Mouse (Mus musculus) hindbrain, embryonic 16.5 days (tissue): ENCODE results near the gene Ttf1. TPM values are rescaled to one million over a fixed set of nuclear protein-coding genes. Genes with fewer than 3 reads are reported as not detected.

Experiments
- ATAC-seq: fragments of 200-750 bp; cut with Nextera tagmentation; 2 replicates; pipeline ENCODE4 v1.8.0; 2017; ENCODE audit warnings: moderate TSS enrichment, moderate library complexity
- H3K27ac ChIP-seq: fragments of 300-500 bp; sonication (generic); 2 replicates; pipeline ENCODE4 v1.5.1; 2014; ENCODE audit warnings: low read depth, mild to moderate bottlenecking, control low read depth, low read length, moderate library complexity
- H3K27me3 ChIP-seq: fragments of 300-500 bp; sonication (generic); replicated peaks from 2 replicates; pipeline ENCODE4 v1.6.1; 2014; ENCODE audit warnings: low read length; ENCODE audit not compliant: control insufficient read depth, insufficient read depth
- H3K36me3 ChIP-seq: fragments of 300-500 bp; sonication (generic); 2 replicates; pipeline ENCODE4 v1.6.1; 2014; ENCODE audit warnings: mild to moderate bottlenecking, low read length, moderate library complexity, mixed read lengths; ENCODE audit not compliant: control insufficient read depth, insufficient read depth
- H3K4me1 ChIP-seq: fragments of 300-500 bp; sonication (generic); 2 replicates; pipeline ENCODE4 v1.6.1; 2014; ENCODE audit warnings: low read depth, low read length; ENCODE audit not compliant: control insufficient read depth, insufficient read depth
- H3K4me2 ChIP-seq: fragments of 300-500 bp; sonication (generic); 2 replicates; pipeline ENCODE4 v1.6.1; 2014; ENCODE audit warnings: mild to moderate bottlenecking, low read length, control low read depth, moderate library complexity
- H3K4me3 ChIP-seq: fragments of 300-500 bp; sonication (generic); 2 replicates; pipeline ENCODE4 v1.5.1; 2014; ENCODE audit warnings: mild to moderate bottlenecking, low read length, control low read depth, moderate library complexity
- H3K9ac ChIP-seq: fragments of 300-500 bp; sonication (generic); 2 replicates; pipeline ENCODE4 v1.6.1; 2014; ENCODE audit warnings: low read depth, mild to moderate bottlenecking, control low read depth, low read length, moderate library complexity
- H3K9me3 ChIP-seq: fragments of 300-500 bp; sonication (generic); 2 replicates; pipeline ENCODE4 v1.6.1; 2014; ENCODE audit warnings: mild to moderate bottlenecking, low read length, moderate library complexity; ENCODE audit not compliant: control insufficient read depth
- WGBS: fragments of 180-500 bp; shearing (Covaris S2); extraction: QIAGEN DNeasy Blood & Tissue Kit; methylation state at CpG from one replicate; pipeline ENCODE4 v1.1.7; 2014; 5-methylcytosine and 5-hydroxymethylcytosine counted together
- polyA plus RNA-seq: library from polyadenylated mRNA; unstranded; fragments of >200 nt; fragmentation: Nextera tagmentation; extraction: Ambion mirVana; gene quantifications from 2 replicates; pipeline ENCODE4 v1.2.1, GENCODE M21; 2015

The Ttf1 gene
- polyA plus RNA-seq, 1 experiment from 2014 or later = 6.7 TPM

- H3K4me3 ChIP-seq = no peak overlapping the region
- H3K9me3 ChIP-seq = no peaks in the 10 kb centered on the region
- no peaks in the 10 kb centered on the region for H3K36me3 ChIP-seq
- H3K27me3 ChIP-seq = 0 out of 2 replicates have a peak, but pooled peaks cover 3% of the 10 kb centered on the region
- H3K4me1 ChIP-seq = peaks cover 7% of the 10 kb centered on the region
- no peak for ATAC-seq
- H3K9ac ChIP-seq = no peak overlapping the region
- H3K4me2 ChIP-seq = no peak overlapping the region
- whole genome bisulfite sequencing = 94% methylated on average over 4 of the region's 4 CpGs
- H3K27ac ChIP-seq = no peak overlapping the region
Observed at GRCm38 (mm10) chr2:29031951-29032350, 28.1 kb upstream of the Ttf1 start.

DNA sequence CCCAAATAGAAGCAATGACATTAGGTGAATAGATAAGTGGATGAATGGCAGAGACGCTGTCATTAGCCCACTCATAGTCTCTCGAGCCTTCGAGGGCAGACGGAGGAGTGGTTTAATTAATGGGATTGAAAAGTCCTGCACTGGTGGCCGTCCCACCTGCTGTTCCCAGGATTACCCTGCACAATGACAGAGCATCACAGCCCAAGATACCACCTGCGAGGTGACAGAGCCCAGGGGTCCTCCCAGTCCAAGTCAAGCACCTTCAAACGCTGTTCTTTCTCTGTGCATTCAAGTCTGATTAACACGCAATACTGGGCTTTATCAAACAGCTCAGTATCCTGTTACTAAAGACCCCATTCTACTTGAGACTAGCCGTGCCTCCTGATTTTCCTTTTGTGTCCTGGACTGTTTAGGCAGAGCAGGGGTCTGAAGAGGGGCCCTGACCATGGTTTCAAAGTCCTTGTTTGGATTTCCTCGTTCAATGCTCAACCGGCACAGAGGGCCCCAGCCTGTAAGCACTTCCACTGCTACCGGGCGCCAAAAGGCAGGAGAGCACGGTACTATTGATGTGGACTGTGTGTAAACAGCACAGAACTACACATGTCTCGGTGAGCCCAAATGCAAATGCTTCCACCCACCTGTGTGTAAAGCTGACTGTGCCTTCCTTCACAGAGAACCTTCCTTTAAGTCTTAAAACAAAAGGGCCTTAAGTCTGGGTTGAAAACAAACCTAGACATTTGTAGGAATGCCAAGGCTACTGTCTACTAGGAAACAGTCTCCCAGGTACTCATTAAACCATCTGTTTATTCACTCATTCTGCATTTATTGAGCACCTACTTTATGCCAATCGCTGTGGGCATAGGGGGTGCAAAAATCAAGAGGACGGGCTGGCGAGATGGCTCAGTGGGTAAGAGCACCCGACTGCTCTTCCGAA is 25.3 kb upstream of the Ttf1 start:
- WGBS = 44% methylated on average over 20 of the region's 20 CpGs
- Histone ChIP-seq H3K36me3 (no peaks in the 10 kb centered on the region), H3K9me3 (no peaks in the 10 kb centered on the region), H3K4me1 (peaks cover 7% of the 10 kb centered on the region), H3K27ac (no peak overlapping the region), H3K4me2 (no peak overlapping the region), H3K4me3 (no peak overlapping the region), H3K9ac (no peak overlapping the region), H3K27me3 (peaks cover 3% of the 10 kb centered on the region; the same call in 1 of the 2 replicates)
- no peak for ATAC-seq

GRCm38 (mm10) chr2:29035698-29036097 is 24.4 kb upstream of the Ttf1 start:
- Histone ChIP-seq H3K4me3 (no peak overlapping the region), H3K27ac (no peak overlapping the region), H3K36me3 (no peaks in the 10 kb centered on the region), H3K4me1 (peaks cover 5% of the 10 kb centered on the region), H3K9ac (no peak overlapping the region), H3K27me3 (peaks cover 5% of the 10 kb centered on the region; the same call in 1 of the 2 replicates), H3K4me2 (no peak overlapping the region), H3K9me3 (no peaks in the 10 kb centered on the region)
- WGBS = 58% methylated on average over 8 of the region's 8 CpGs
- ATAC-seq = no peak

GRCm38 (mm10) chr2:29039741-29040140 is 20.3 kb upstream of the Ttf1 start:
- H3K27me3 ChIP-seq = peaks cover 12% of the 10 kb centered on the region

GRCm38 (mm10) chr2:29040594-29041476 is 19.2 kb upstream of the Ttf1 start:
- ATAC-seq = no peak
- no peaks in the 10 kb centered on the region for H3K9me3 ChIP-seq
- H3K27me3 ChIP-seq = peaks cover 12% of the 10 kb centered on the region
- WGBS = 14% methylated on average over 18 of the region's 18 CpGs
- H3K36me3 ChIP-seq = no peaks in the 10 kb centered on the region
- H3K4me1 ChIP-seq = peaks cover 7% of the 10 kb centered on the region
- H3K4me2 ChIP-seq = no peak overlapping the region
- 0 out of 2 replicates have a peak overlapping the region, but pooled peaks have one; percentile 18 for H3K9ac ChIP-seq
- no peak overlapping the region for H3K4me3 ChIP-seq
- H3K27ac ChIP-seq = no peak overlapping the region

More at GRCm38 (mm10) chr2:29039741-29040140, 20.3 kb upstream of the Ttf1 start:
- Histone ChIP-seq H3K36me3 (no peaks in the 10 kb centered on the region), H3K4me1 (peaks cover 5% of the 10 kb centered on the region), H3K4me2 (no peak overlapping the region), H3K4me3 (no peak overlapping the region), H3K9ac (no peak overlapping the region; the same call in 1 of the 2 replicates), H3K9me3 (no peaks in the 10 kb centered on the region), H3K27ac (no peak overlapping the region)
- WGBS = 34% methylated on average over 5 of the region's 5 CpGs
- no peak for ATAC-seq

- Histone ChIP-seq H3K9ac (no peak overlapping the region), H3K36me3 (no peaks in the 10 kb centered on the region), H3K9me3 (no peaks in the 10 kb centered on the region), H3K4me2 (no peak overlapping the region), H3K27me3 (peaks cover 12% of the 10 kb centered on the region), H3K27ac (no peak overlapping the region), H3K4me3 (no peak overlapping the region), H3K4me1 (peaks cover 13% of the 10 kb centered on the region)
- 24% methylated on average over 8 of the region's 8 CpGs for WGBS
- ATAC-seq = no peak
Observed at GRCm38 (mm10) chr2:29041477-29041768, 18.6 kb upstream of the Ttf1 start.

- H3K4me3 ChIP-seq = no peak overlapping the region
- ATAC-seq = no peak
- no peak overlapping the region for H3K9ac ChIP-seq
- no peaks in the 10 kb centered on the region for H3K9me3 ChIP-seq
- peaks cover 15% of the 10 kb centered on the region for H3K4me1 ChIP-seq
- no peak overlapping the region for H3K27ac ChIP-seq
- H3K36me3 ChIP-seq = no peaks in the 10 kb centered on the region
- H3K27me3 ChIP-seq = peaks cover 12% of the 10 kb centered on the region
- 93% methylated on average over 5 of the region's 5 CpGs for WGBS
- H3K4me2 ChIP-seq = no peak overlapping the region
Observed at GRCm38 (mm10) chr2:29042124-29042523, 17.9 kb upstream of the Ttf1 start.

DNA sequence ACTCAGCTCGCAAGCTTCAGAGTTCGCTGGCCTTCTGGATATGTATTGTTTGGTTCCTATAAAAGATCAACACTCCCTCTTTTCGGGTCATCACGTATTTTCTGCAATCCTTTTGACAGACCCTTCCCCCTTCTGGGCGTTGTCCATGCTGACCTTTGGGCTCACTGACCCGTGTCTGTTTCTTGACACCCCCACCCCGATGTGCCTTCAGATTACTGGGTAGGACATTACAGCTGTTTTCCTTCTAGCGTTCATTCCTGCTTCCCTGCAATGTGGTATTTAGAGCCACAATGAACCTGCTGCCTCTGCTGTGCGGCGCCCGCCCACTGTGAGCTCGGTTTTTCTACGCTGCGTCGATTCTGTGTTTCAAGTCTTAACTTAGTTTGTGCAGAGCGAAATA is 13.9 kb upstream of the Ttf1 start:
- Histone ChIP-seq H3K9me3 (no peaks in the 10 kb centered on the region), H3K27ac (no peak overlapping the region), H3K9ac (no peak overlapping the region; the same call in 1 of the 2 replicates), H3K36me3 (no peaks in the 10 kb centered on the region), H3K27me3 (peaks cover 10% of the 10 kb centered on the region), H3K4me2 (peak overlapping the region; percentile 46), H3K4me3 (no peak overlapping the region; the same call in 1 of the 2 replicates), H3K4me1 (peaks cover 9% of the 10 kb centered on the region)
- peak; percentile 20; the same call in 1 of the 2 replicates for ATAC-seq
- WGBS = 13% methylated on average over 16 of the region's 16 CpGs

GRCm38 (mm10) chr2:29051932-29052331 is 8.1 kb upstream of the Ttf1 start:
- no peak overlapping the region for H3K4me3 ChIP-seq
- ATAC-seq = no peak

More at GRCm38 (mm10) chr2:29051932-29052331, 8.1 kb upstream of the Ttf1 start:
- Histone ChIP-seq H3K27ac (no peak overlapping the region), H3K9ac (no peak overlapping the region), H3K9me3 (no peaks in the 10 kb centered on the region), H3K4me2 (no peak overlapping the region), H3K4me1 (peaks cover 7% of the 10 kb centered on the region), H3K27me3 (peaks cover 10% of the 10 kb centered on the region), H3K36me3 (no peaks in the 10 kb centered on the region)
- WGBS = 41% methylated on average over 5 of the region's 5 CpGs
